19 mouse cellular contexts compared by ENCODE assay signal in genomic region chr2:65219375-65220135, GRCm38 (mm10). TPM values are rescaled to one million over a fixed set of nuclear protein-coding genes. Genes with fewer than 3 reads are reported as not detected.
DNase-seq lines count a peak whose midpoint lies in the region; ATAC-seq and TF ChIP-seq lines count a peak whose summit lies in the region.
"Had no signal": no experiment of that assay in that cellular context is flagged by ENCODE, and none has a peak within 500 bp of the region (broad histone marks: within the 10 kb centered on the region; RNA-seq: fewer than 3 reads in every experiment).

No protein-coding gene starts in this region.

- H3K36me3 ChIP-seq in kidney, adult 2 months (ENCODE audit: control insufficient read depth, insufficient read depth, low read length) = no peaks in the 10 kb centered on the region; the same call in 1 of the 2 replicates
- no peaks in the 10 kb centered on the region for H3K36me3 ChIP-seq in intestine, embryonic 16.5 days (ENCODE audit: control insufficient read depth, insufficient read depth, low read length)
- H3K36me3 ChIP-seq in kidney, embryonic 16.5 days (ENCODE audit: insufficient read depth, low read length) = no peaks in the 10 kb centered on the region
- no peaks in the 10 kb centered on the region for H3K36me3 ChIP-seq in liver, embryonic 14.5 days (replicated peaks; ENCODE audit: control insufficient read depth, insufficient read depth, low read depth)
- H3K36me3 ChIP-seq: embryonic facial prominence, embryonic 13.5 days; forebrain, embryonic 15.5 days; heart, embryonic 13.5 days; hindbrain, embryonic 15.5 days; limb, embryonic 15.5 days; neural tube, embryonic 13.5 days had no signal

- peaks cover 55% of the 10 kb centered on the region for H3K4me1 ChIP-seq in kidney, adult 2 months (ENCODE audit: control insufficient read depth, insufficient read depth, low read length)
- peaks cover 16% of the 10 kb centered on the region for H3K4me1 ChIP-seq in intestine, embryonic 16.5 days (ENCODE audit: control insufficient read depth, insufficient read depth, low read length)
- H3K4me1 ChIP-seq in kidney, embryonic 16.5 days (ENCODE audit: insufficient read depth, low read length) = peaks cover 50% of the 10 kb centered on the region
- peaks cover 0 to 3% of the 10 kb centered on the region in 2 experiments; a peak in 2 of 4 replicates for H3K4me1 ChIP-seq in liver, embryonic 14.5 days (replicated peaks; ENCODE audit: control insufficient read depth in 2 of 2, insufficient read depth in 2 of 2, low read length in 1 of 2)
- H3K4me1 ChIP-seq: forebrain, embryonic 15.5 days; hindbrain, embryonic 15.5 days; limb, embryonic 15.5 days; neural tube, embryonic 13.5 days had no signal

- no peak for TF ChIP-seq CTCF in kidney, adult 2 months (conservative IDR thresholded peaks at IDR 0.05; ENCODE audit: insufficient read depth, insufficient read length, low read depth, low read length)
- TF ChIP-seq CTCF in liver, embryonic 14.5 days (IDR thresholded peaks at IDR 0.05; ENCODE audit: low read depth) = no peak

- peak; percentile 85 for DNase-seq in kidney, adult 2 months
- DNase-seq in kidney, adult 11 months = no peak
- DNase-seq in liver, embryonic 14.5 days (ENCODE audit: low read depth in 3 of 3, low spot score in 3 of 3) = no peak
- DNase-seq in ovary, postnatal 14 days (ENCODE audit: low spot score) = no peak
- DNase-seq in embryo, embryonic 10 days (ENCODE audit: low spot score) = no peak
- no peak for DNase-seq in cerebellum, adult 9-10 months
- DNase-seq: cerebellum, adult 9-11 months; heart, postnatal 4 days; lung, postnatal 10 days; midbrain, embryonic 14.5 days; thymus, postnatal 4 days had no signal

- no peak overlapping the region for H3K4me3 ChIP-seq in kidney, adult 2 months (ENCODE audit: insufficient read depth, low read depth, low read length)
- H3K4me3 ChIP-seq in intestine, embryonic 16.5 days (ENCODE audit: low read length) = no peak overlapping the region
- H3K4me3 ChIP-seq in kidney, embryonic 16.5 days (ENCODE audit: low read length) = no peak overlapping the region
- H3K4me3 ChIP-seq in liver, embryonic 14.5 days (ENCODE audit: insufficient read depth in 1 of 2, low read depth in 2 of 2, low read length in 2 of 2) = no peak overlapping the region
- H3K4me3 ChIP-seq: embryonic facial prominence, embryonic 13.5 days; forebrain, embryonic 15.5 days; heart, embryonic 13.5 days; hindbrain, embryonic 15.5 days; limb, embryonic 15.5 days; neural tube, embryonic 13.5 days had no signal

- no peaks in the 10 kb centered on the region for H3K9me3 ChIP-seq in intestine, embryonic 16.5 days (ENCODE audit: control insufficient read depth, low read length)
- no peaks in the 10 kb centered on the region for H3K9me3 ChIP-seq in kidney, embryonic 16.5 days (ENCODE audit: low read length)
- no peaks in the 10 kb centered on the region for H3K9me3 ChIP-seq in liver, embryonic 14.5 days (ENCODE audit: control insufficient read depth, low read length)
- H3K9me3 ChIP-seq: embryonic facial prominence, embryonic 13.5 days; forebrain, embryonic 15.5 days; heart, embryonic 13.5 days; hindbrain, embryonic 15.5 days; limb, embryonic 15.5 days; neural tube, embryonic 13.5 days had no signal

- ATAC-seq in intestine, embryonic 16.5 days = peak; percentile 51
- peak; percentile 55 for ATAC-seq in kidney, embryonic 16.5 days (ENCODE audit: low FRiP score, low TSS enrichment)
- peak; percentile 53; the same call in 1 of the 2 replicates for ATAC-seq in liver, embryonic 14.5 days (ENCODE audit: insufficient read depth)
- ATAC-seq: forebrain, embryonic 15.5 days had no signal

- H3K4me2 ChIP-seq in intestine, embryonic 16.5 days (ENCODE audit: low read depth, low read length) = no peak overlapping the region
- peak overlapping the region; percentile 17; the same call in 1 of the 2 replicates for H3K4me2 ChIP-seq in kidney, embryonic 16.5 days (replicated peaks; ENCODE audit: low read depth, low read length)
- peak overlapping the region; percentile 32 for H3K4me2 ChIP-seq in liver, embryonic 14.5 days (ENCODE audit: low read depth)
- H3K4me2 ChIP-seq: embryonic facial prominence, embryonic 13.5 days; forebrain, embryonic 15.5 days; heart, embryonic 13.5 days; hindbrain, embryonic 15.5 days; limb, embryonic 15.5 days; neural tube, embryonic 13.5 days had no signal

- peak overlapping the region; percentile 81 for H3K27ac ChIP-seq in kidney, adult 2 months (ENCODE audit: insufficient read depth, low read depth, low read length)
- H3K27ac ChIP-seq in intestine, embryonic 16.5 days (ENCODE audit: low read length) = no peak overlapping the region; the same call in 1 of the 2 replicates
- H3K27ac ChIP-seq in kidney, embryonic 16.5 days (ENCODE audit: low read length) = peak overlapping the region; percentile 85
- H3K27ac ChIP-seq in liver, embryonic 14.5 days = no peak overlapping the region
- H3K27ac ChIP-seq: embryonic facial prominence, embryonic 13.5 days; forebrain, embryonic 15.5 days; heart, embryonic 13.5 days; hindbrain, embryonic 15.5 days; limb, embryonic 15.5 days; neural tube, embryonic 13.5 days had no signal

- no peak for TF ChIP-seq POLR2A in kidney, adult 2 months (IDR thresholded peaks at IDR 0.05; ENCODE audit: low read depth, low read length)

- TF ChIP-seq EP300 in liver, embryonic 14.5 days (IDR thresholded peaks at IDR 0.05; ENCODE audit: low read depth) = no peak

- 38% methylated on average over 11 of the region's 11 CpGs for WGBS in kidney, adult 2 months
- 70% methylated on average over 11 of the region's 11 CpGs for WGBS in intestine, embryonic 16.5 days
- 64% methylated on average over 11 of the region's 11 CpGs for WGBS in kidney, embryonic 16.5 days
- WGBS in liver, embryonic 14.5 days (ENCODE audit: insufficient replicate concordance) = 68% methylated on average over 11 of the region's 11 CpGs

- no peaks in the 10 kb centered on the region for H3K27me3 ChIP-seq in kidney, adult 2 months (replicated peaks; ENCODE audit: control insufficient read depth, insufficient read depth, low read length)
- no peaks in the 10 kb centered on the region for H3K27me3 ChIP-seq in intestine, embryonic 16.5 days (replicated peaks; ENCODE audit: control insufficient read depth, insufficient read depth, low read length)
- no peaks in the 10 kb centered on the region for H3K27me3 ChIP-seq in kidney, embryonic 16.5 days (ENCODE audit: insufficient read depth, low read length)
- no peaks in the 10 kb centered on the region for H3K27me3 ChIP-seq in liver, embryonic 14.5 days (ENCODE audit: control insufficient read depth, insufficient read depth, low read length)
- H3K27me3 ChIP-seq: embryonic facial prominence, embryonic 13.5 days; forebrain, embryonic 15.5 days; heart, embryonic 13.5 days; hindbrain, embryonic 15.5 days; limb, embryonic 15.5 days; neural tube, embryonic 13.5 days had no signal

- H3K9ac ChIP-seq in intestine, embryonic 16.5 days (ENCODE audit: low read depth, low read length) = no peak overlapping the region
- no peak overlapping the region for H3K9ac ChIP-seq in kidney, embryonic 16.5 days (replicated peaks; ENCODE audit: low read length)
- H3K9ac ChIP-seq in liver, embryonic 14.5 days (replicated peaks) = no peak overlapping the region
- H3K9ac ChIP-seq: embryonic facial prominence, embryonic 13.5 days; forebrain, embryonic 15.5 days; heart, embryonic 13.5 days; hindbrain, embryonic 15.5 days; limb, embryonic 15.5 days; neural tube, embryonic 13.5 days had no signal

RNA-seq across cellular contexts. Expression of gene Cobll1, which starts 19.6 kb away (rescaled TPM):
- polyA plus RNA-seq in kidney, adult 2 months (2012; rRNA removed) = 51.7 and 53.2 TPM in 2 replicates
- polyA plus RNA-seq in intestine, embryonic 16.5 days (2015; fragmentation: Nextera tagmentation; extraction: Ambion mirVana) = 20.2 and 23.6 TPM in 2 replicates
- polyA plus RNA-seq in kidney, embryonic 16.5 days (2015; fragmentation: Nextera tagmentation; extraction: Ambion mirVana) = 21.2 and 25.9 TPM in 2 replicates
- 2.1 and 2.6 TPM in 2 replicates for polyA plus RNA-seq in liver, embryonic 14.5 days (2012; rRNA removed)
- polyA plus RNA-seq in liver, embryonic 14.5 days (2014; fragmentation: Nextera tagmentation; extraction: Ambion mirVana) = 2.4 and 3.3 TPM in 2 replicates

Comparison
In these comparisons a context has a peak if more than half of its experiments do, and no peak if none do; other contexts are left out.
1. H3K27ac ChIP-seq: peak in kidney, adult 2 months (single experiment) and kidney, embryonic 16.5 days (single experiment); none in intestine, embryonic 16.5 days (single experiment) and liver, embryonic 14.5 days (single experiment).
2. Peak in every context shown above with its lines, with median percentiles within 50 percentile points of each other: ATAC-seq.